Mouse (Mus musculus) left cerebral cortex, adult 2 months (tissue): ENCODE results near the gene Gm21987. TPM values are rescaled to one million over a fixed set of nuclear protein-coding genes. Genes with fewer than 3 reads are reported as not detected.

Source experiments
- DNase-seq, 2 experiments: peaks; one replicate each; pipeline ENCODE4 v3.0.0; 2021 to 2022; ENCODE audit warnings: low spot score in 2 of 2, mixed read lengths in 1 of 2; ENCODE audit errors: extremely low spot score in 1 of 2
- H3K27ac ChIP-seq: fragments of 200-600 bp; 2 replicates; pipeline ENCODE4 v1.8.1; 2022
- H3K4me3 ChIP-seq: fragments of 200-600 bp; 2 replicates; pipeline ENCODE4 v1.8.1; 2022
- CTCF ChIP-seq: fragments of 200-600 bp; IDR thresholded peaks from 2 replicates; pipeline ENCODE4 v1.8.1; 2022; ENCODE audit warnings: antibody characterized with exemption, mild to moderate bottlenecking, moderate library complexity
- intact Hi-C: fragments of 180-260 bp; cut with DNase I; formaldehyde crosslinking; loops from one replicate; pipeline ENCODE4 v1.15.1; 2025
- total RNA-seq, 2 experiments: library from RNA; stranded (reverse); gene quantifications; 2 replicates each; pipeline ENCODE4 v1.2.3; 2021

Gm21987 gene
- total RNA-seq, 2 experiments from 2014 or later: not detected

- H3K4me3 ChIP-seq: no peak overlapping the region
- TF ChIP-seq CTCF: no peak
- H3K27ac ChIP-seq: no peak overlapping the region
- intact Hi-C loops: loop anchor here (5.0 kb wide), 1 partner anchor 107 kb away; no protein-coding TSS in a partner anchor
- DNase-seq: no peak
Observed at GRCm38 (mm10) chr16:38375182-38375581, 28.3 kb downstream of the Gm21987 start.

DNA sequence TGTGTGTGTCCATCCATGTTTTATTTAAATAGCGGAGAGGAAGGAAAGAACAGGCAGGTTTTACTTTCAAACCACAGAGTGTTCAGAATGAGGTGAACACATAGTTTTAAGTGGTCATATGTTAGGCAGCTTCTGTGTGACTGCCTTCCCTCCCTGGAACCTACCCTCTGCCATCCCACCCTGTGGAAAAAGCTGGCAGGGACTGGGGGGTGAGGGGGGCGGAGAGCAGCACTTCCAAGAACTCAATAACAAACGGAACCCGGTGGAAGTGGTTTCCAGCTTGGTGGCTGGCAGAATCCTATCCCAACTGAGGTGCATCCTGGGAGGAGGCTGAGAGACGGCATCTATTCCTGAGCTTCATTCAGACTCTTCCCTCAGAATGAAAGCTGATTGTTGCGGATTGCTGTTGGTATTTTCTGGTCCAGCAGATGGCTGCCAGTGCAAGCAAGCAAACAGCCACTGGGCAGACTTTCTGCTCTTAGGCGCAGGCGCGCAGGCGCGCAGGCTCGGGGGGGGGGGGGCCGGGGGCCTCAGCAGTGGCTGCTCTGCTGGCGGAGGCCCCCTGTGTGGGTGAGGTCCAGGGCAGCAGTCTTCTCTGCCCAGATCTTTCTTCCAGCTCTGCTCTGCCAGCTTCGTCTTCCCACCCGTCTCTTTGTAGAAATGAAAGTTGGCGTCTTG lies 29.5 kb downstream of the Gm21987 start:
- DNase-seq: peak; percentile 30 to 43
- intact Hi-C loops: loop anchor here (2.0 to 5.0 kb wide), 2 partner anchors 76 to 106 kb away; partner anchors contain the start of gene Adprh
- H3K27ac ChIP-seq: peak overlapping the region; percentile 87
- peak overlapping the region; percentile 48 for H3K4me3 ChIP-seq
- TF ChIP-seq CTCF: peak; percentile 51

- Histone ChIP-seq H3K27ac (peak overlapping the region; percentile 87), H3K4me3 (peak overlapping the region; percentile 48)
- intact Hi-C loops: loop anchor here (2.0 to 5.0 kb wide), 2 partner anchors 76 to 105 kb away; partner anchors contain the start of gene Adprh
- no peak for TF ChIP-seq CTCF
- DNase-seq: no peak
Observed at GRCm38 (mm10) chr16:38376841-38377249, 30.0 kb downstream of the Gm21987 start.

GRCm38 (mm10) chr16:38377546-38377945 lies 30.7 kb downstream of the Gm21987 start:
- intact Hi-C loops: loop anchor here (2.0 to 5.0 kb wide), 2 partner anchors 75 to 105 kb away; partner anchors contain the start of gene Adprh
- Histone ChIP-seq H3K27ac (no peak overlapping the region), H3K4me3 (no peak overlapping the region)
- no peak for DNase-seq
- TF ChIP-seq CTCF: no peak

DNA sequence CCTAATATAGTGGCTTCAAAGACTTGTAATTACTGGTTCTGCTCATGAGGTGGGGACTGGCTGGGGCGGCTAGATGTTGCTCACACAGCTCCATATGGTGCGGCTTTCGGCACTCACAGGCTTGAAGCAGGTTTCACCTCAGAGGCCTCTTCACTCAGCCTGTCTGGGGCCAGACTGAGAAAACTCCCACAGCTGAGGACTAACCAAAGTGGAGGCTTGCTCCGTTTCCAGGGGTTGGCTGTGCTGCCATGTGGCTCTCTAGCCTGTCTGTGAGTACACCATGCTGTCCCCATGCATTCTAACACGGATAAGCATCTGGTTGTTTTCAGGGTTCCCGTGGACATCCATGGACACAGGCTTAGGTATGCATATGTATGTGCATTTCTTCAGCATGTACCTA lies 31.8 kb downstream of the Gm21987 start:
- TF ChIP-seq CTCF: no peak
- Histone ChIP-seq H3K4me3 (no peak overlapping the region), H3K27ac (no peak overlapping the region)
- intact Hi-C loops: loop anchor here (5.0 kb wide), 1 partner anchor 104 kb away; no protein-coding TSS in a partner anchor
- no peak for DNase-seq

DNA sequence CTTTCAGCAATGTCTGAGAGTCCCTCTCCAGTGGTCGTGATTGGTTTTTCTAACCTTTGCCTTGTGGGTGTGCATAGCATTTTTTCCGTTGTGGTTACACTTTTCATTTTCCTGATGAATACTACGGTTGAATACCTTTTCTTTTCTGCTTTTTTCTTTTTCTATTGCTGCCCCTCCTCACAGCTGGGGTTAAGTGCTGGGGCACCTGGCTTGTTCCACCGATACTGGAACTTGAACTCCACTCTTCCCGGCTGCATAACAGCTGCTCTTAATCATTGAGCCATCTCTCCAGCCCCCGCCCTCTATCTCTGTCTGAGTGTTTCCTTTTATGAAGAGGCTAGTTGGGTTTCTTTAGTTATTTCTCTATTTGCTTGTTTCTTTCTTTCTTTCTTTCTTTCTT lies 32.2 kb downstream of the Gm21987 start:
- TF ChIP-seq CTCF: no peak
- intact Hi-C loops: loop anchor here (5.0 kb wide), 1 partner anchor 103 kb away; no protein-coding TSS in a partner anchor
- Histone ChIP-seq H3K27ac (no peak overlapping the region), H3K4me3 (no peak overlapping the region)
- DNase-seq: no peak

GRCm38 (mm10) chr16:38379493-38379892 lies 32.7 kb downstream of the Gm21987 start:
- Histone ChIP-seq H3K27ac (no peak overlapping the region), H3K4me3 (no peak overlapping the region)
- TF ChIP-seq CTCF: no peak
- intact Hi-C loops: loop anchor here (5.0 kb wide), 1 partner anchor 103 kb away; no protein-coding TSS in a partner anchor
- no peak for DNase-seq

DNA sequence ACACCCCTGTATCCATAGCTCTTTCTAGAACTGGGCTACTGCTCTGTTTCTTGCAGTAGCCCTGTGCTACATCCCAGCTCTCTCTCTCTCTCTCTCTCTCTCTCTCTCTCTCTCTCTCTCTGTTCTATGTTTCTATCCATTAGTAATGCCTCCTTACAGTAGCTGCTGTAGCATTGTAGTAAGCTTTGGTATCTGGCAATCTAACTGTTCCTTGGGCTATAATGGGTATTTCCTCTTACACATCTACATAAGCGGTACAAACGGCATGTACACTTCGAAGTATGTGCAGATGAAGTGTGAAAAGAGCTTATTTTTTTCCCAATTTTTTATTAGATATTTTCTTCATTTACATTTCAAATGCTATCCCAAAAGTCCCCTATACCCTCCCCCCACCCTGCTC lies 33.1 kb downstream of the Gm21987 start:
- TF ChIP-seq CTCF: no peak
- intact Hi-C loops: loop anchor here (5.0 kb wide), 1 partner anchor 102 kb away; no protein-coding TSS in a partner anchor
- DNase-seq: no peak
- Histone ChIP-seq H3K4me3 (no peak overlapping the region), H3K27ac (no peak overlapping the region)

- no peak for DNase-seq
- no peak for TF ChIP-seq CTCF
- intact Hi-C loops: no loop called here
- Histone ChIP-seq H3K27ac (no peak overlapping the region), H3K4me3 (no peak overlapping the region)
Observed at GRCm38 (mm10) chr16:38383683-38384082, 36.8 kb downstream of the Gm21987 start.

- no peak for DNase-seq
- intact Hi-C loops: no loop called here
- Histone ChIP-seq H3K4me3 (no peak overlapping the region), H3K27ac (no peak overlapping the region)
- no peak for TF ChIP-seq CTCF
Observed at GRCm38 (mm10) chr16:38385184-38385634, 38.4 kb downstream of the Gm21987 start.

GRCm38 (mm10) chr16:38385700-38386099 lies 38.9 kb downstream of the Gm21987 start:
- intact Hi-C loops: no loop called here
- no peak for TF ChIP-seq CTCF
- H3K27ac ChIP-seq: no peak overlapping the region

GRCm38 (mm10) chr16:38387389-38387788 lies 40.5 kb downstream of the Gm21987 start:
- H3K4me3 ChIP-seq: no peak overlapping the region
- intact Hi-C loops: no loop called here
- no peak overlapping the region for H3K27ac ChIP-seq
- TF ChIP-seq CTCF: no peak
- DNase-seq: no peak

More at GRCm38 (mm10) chr16:38385700-38386099, 38.9 kb downstream of the Gm21987 start:
- no peak for DNase-seq
- no peak overlapping the region for H3K4me3 ChIP-seq
